In genomic region chr7:34704401-34704800, GRCm38 (mm10) we compare ENCODE assay signal across 23 mouse cellular contexts. TPM values are rescaled to one million over a fixed set of nuclear protein-coding genes. Genes with fewer than 3 reads are reported as not detected.
A peak's percentile ranks its signal among the peaks of the same experiment; 100 is the strongest.
DNase-seq lines count a peak whose midpoint lies in the region; ATAC-seq and TF ChIP-seq lines count a peak whose summit lies in the region.
"Had no signal": no experiment of that assay in that cellular context is flagged by ENCODE, and none has a peak within 500 bp of the region (broad histone marks: within the 10 kb centered on the region; RNA-seq: fewer than 3 reads in every experiment).

No protein-coding gene starts in this region.

- H3K36me3 ChIP-seq in hindbrain, embryonic 10.5 days, result no peaks in the 10 kb centered on the region
- no peaks in the 10 kb centered on the region for H3K36me3 ChIP-seq in hindbrain, embryonic 14.5 days (replicated peaks; ENCODE audit: control insufficient read depth, insufficient read depth)
- no peaks in the 10 kb centered on the region for H3K36me3 ChIP-seq in stomach, postnatal 0 days (ENCODE audit: control insufficient read depth, insufficient read depth, low read length)
- H3K36me3 ChIP-seq: G1E; heart, embryonic 10.5 days; hindbrain, embryonic 13.5 days had no signal

- DNase-seq in hindbrain, embryonic 10.5 days (ENCODE audit: low spot score), result no peak
- DNase-seq in hindbrain, embryonic 14.5 days (ENCODE audit: low spot score), result no peak
- peak; percentile 21 for DNase-seq in lung, postnatal 10 days
- DNase-seq in lung, adult 18-20 months, result no peak
- DNase-seq in kidney, postnatal 36 days, result peak; percentile 11 to 17
- peak; percentile 33 for DNase-seq in stomach, postnatal 0 days (ENCODE audit: low spot score)
- DNase-seq in cerebellum, adult 8-10 months, result no peak
- no peak for DNase-seq in gastrocnemius, adult 2 months
- DNase-seq: adrenal gland, postnatal 36 days; cerebellum, adult 18-20 months; midbrain, embryonic 14.5 days; right cerebral cortex, postnatal 25 days; thymus, postnatal 14 days had no signal

- no peak for ATAC-seq in hindbrain, embryonic 14.5 days (ENCODE audit: low FRiP score)
- peak; percentile 81 for ATAC-seq in stomach, postnatal 0 days (ENCODE audit: low FRiP score, low TSS enrichment)
- ATAC-seq: forebrain, embryonic 16.5 days; lung, postnatal 0 days had no signal

- intact Hi-C loops in gastrocnemius, adult 2 months (cut with DNase I), result no loop called here

- no peak for TF ChIP-seq CTCF in stomach, postnatal 0 days (IDR thresholded peaks at IDR 0.05; ENCODE audit: low read depth)
- no peak for TF ChIP-seq CTCF in gastrocnemius, adult 2 months (IDR thresholded peaks at IDR 0.05)

- no peak overlapping the region for H3K4me2 ChIP-seq in hindbrain, embryonic 14.5 days (replicated peaks)
- no peak overlapping the region for H3K4me2 ChIP-seq in stomach, postnatal 0 days (replicated peaks; ENCODE audit: low read depth)
- H3K4me2 ChIP-seq: hindbrain, embryonic 13.5 days had no signal

- H3K9me3 ChIP-seq in hindbrain, embryonic 10.5 days, result peaks cover 7% of the 10 kb centered on the region; the same call in 1 of the 2 replicates
- peaks cover 4% of the 10 kb centered on the region; the same call in 1 of the 2 replicates for H3K9me3 ChIP-seq in hindbrain, embryonic 14.5 days (ENCODE audit: control insufficient read depth, low read length)
- H3K9me3 ChIP-seq in stomach, postnatal 0 days (ENCODE audit: control insufficient read depth, low read length), result no peaks in the 10 kb centered on the region
- H3K9me3 ChIP-seq: heart, embryonic 10.5 days had no signal

- no peak overlapping the region for H3K9ac ChIP-seq in hindbrain, embryonic 14.5 days
- no peak overlapping the region for H3K9ac ChIP-seq in stomach, postnatal 0 days (ENCODE audit: low read length)
- H3K9ac ChIP-seq: hindbrain, embryonic 13.5 days; liver, embryonic 14.5 days had no signal

- peaks cover 25% of the 10 kb centered on the region for H3K4me1 ChIP-seq in hindbrain, embryonic 10.5 days (replicated peaks)
- no peaks in the 10 kb centered on the region for H3K4me1 ChIP-seq in hindbrain, embryonic 14.5 days (replicated peaks; ENCODE audit: control insufficient read depth, insufficient read depth, low read length)
- no peaks in the 10 kb centered on the region for H3K4me1 ChIP-seq in stomach, postnatal 0 days (replicated peaks; ENCODE audit: control insufficient read depth, insufficient read depth)
- H3K4me1 ChIP-seq: heart, embryonic 10.5 days; megakaryocyte, embryonic 14.5 days had no signal

- WGBS in hindbrain, embryonic 10.5 days, result 40% methylated on average over 4 of the region's 4 CpGs
- 28% methylated on average over 4 of the region's 4 CpGs for WGBS in hindbrain, embryonic 14.5 days
- 37% methylated on average over 4 of the region's 4 CpGs for WGBS in stomach, postnatal 0 days

- no peak overlapping the region for H3K4me3 ChIP-seq in hindbrain, embryonic 10.5 days
- no peak overlapping the region for H3K4me3 ChIP-seq in hindbrain, embryonic 14.5 days (replicated peaks; ENCODE audit: low read length)
- H3K4me3 ChIP-seq in stomach, postnatal 0 days (ENCODE audit: low read depth, low read length), result no peak overlapping the region
- H3K4me3 ChIP-seq in gastrocnemius, adult 2 months, result no peak overlapping the region
- H3K4me3 ChIP-seq: heart, embryonic 10.5 days; hindbrain, embryonic 13.5 days; megakaryocyte, embryonic 14.5 days; myocyte had no signal

- peaks cover 5% of the 10 kb centered on the region; the same call in 1 of the 2 replicates for H3K27me3 ChIP-seq in hindbrain, embryonic 10.5 days (ENCODE audit: insufficient read depth, poor library complexity, severe bottlenecking)
- H3K27me3 ChIP-seq in hindbrain, embryonic 14.5 days (ENCODE audit: control insufficient read depth, insufficient read depth, low read length), result no peaks in the 10 kb centered on the region
- no peaks in the 10 kb centered on the region for H3K27me3 ChIP-seq in stomach, postnatal 0 days (ENCODE audit: control insufficient read depth, insufficient read depth, low read length)
- H3K27me3 ChIP-seq: hindbrain, embryonic 13.5 days; megakaryocyte, embryonic 14.5 days had no signal

- peak overlapping the region; percentile 13; the same call in 1 of the 2 replicates for H3K27ac ChIP-seq in hindbrain, embryonic 10.5 days
- no peak overlapping the region for H3K27ac ChIP-seq in hindbrain, embryonic 14.5 days
- H3K27ac ChIP-seq in stomach, postnatal 0 days (replicated peaks), result no peak overlapping the region
- H3K27ac ChIP-seq in gastrocnemius, adult 2 months, result no peak overlapping the region
- H3K27ac ChIP-seq: heart, embryonic 10.5 days; hindbrain, embryonic 13.5 days; kidney, postnatal 0 days; liver, embryonic 14.5 days had no signal

- TF ChIP-seq EP300 in stomach, postnatal 0 days (optimal IDR thresholded peaks at IDR 0.05), result no peak

RNA-seq across cellular contexts. Expression of gene Kctd15, which starts 47.9 kb away (rescaled TPM):
- polyA plus RNA-seq in hindbrain, embryonic 10.5 days (2016; fragmentation: Nextera tagmentation; extraction: Ambion mirVana), result 43.3 and 45.0 TPM in 2 replicates
- 12.3 and 13.0 TPM in 2 replicates for polyA plus RNA-seq in hindbrain, embryonic 14.5 days (2014; fragmentation: Nextera tagmentation; extraction: Ambion mirVana)
- 17.5 and 17.9 TPM in 2 replicates for polyA plus RNA-seq in stomach, postnatal 0 days (2015; fragmentation: Nextera tagmentation; extraction: Ambion mirVana)
- total RNA-seq in gastrocnemius, adult 2 months (2021), result 10 to 100 TPM; 41.4 to 47.1 TPM
- total RNA-seq: common myeloid progenitor, adult 5-6 weeks had no signal
- polyA plus RNA-seq: G1E had no signal

Comparison
In these comparisons a context has a peak if more than half of its experiments do, and no peak if none do; other contexts are left out.
1. DNase-seq: peak in lung, postnatal 10 days (single experiment), kidney, postnatal 36 days (2 of 2) and stomach, postnatal 0 days (single experiment); none in hindbrain, embryonic 10.5 days (single experiment), hindbrain, embryonic 14.5 days (single experiment), lung, adult 18-20 months (0 of 2), cerebellum, adult 8-10 months (single experiment) and gastrocnemius, adult 2 months (single experiment).